Mouse (Mus musculus) lung, postnatal 0 days (tissue): ENCODE measurements around the gene Kctd2. TPM values are rescaled to one million over a fixed set of nuclear protein-coding genes. Genes with fewer than 3 reads are reported as not detected.
"Not testable (repeated sequence)": the region's sequence is repeated elsewhere in the genome, so short reads cannot be mapped to it uniquely, and the experiment has no call there.

Source experiments
- ATAC-seq: fragments of 200-750 bp; cut with Nextera tagmentation; 2 replicates; pipeline ENCODE4 v1.8.0; 2017; ENCODE audit warnings: moderate library complexity
- DNase-seq: peaks from one replicate; pipeline ENCODE4 v3.0.0-alpha.2; 2016; ENCODE audit warnings: low spot score
- H3K27ac ChIP-seq: fragments of 300-500 bp; sonication (generic); 2 replicates; pipeline ENCODE4 v1.5.1; 2014; ENCODE audit warnings: antibody characterized with exemption, mild to moderate bottlenecking, low read length, mixed read lengths
- H3K27me3 ChIP-seq: fragments of 300-500 bp; sonication (generic); replicated peaks from 2 replicates; pipeline ENCODE4 v1.6.1; 2014; ENCODE audit warnings: low read length, mixed read lengths; ENCODE audit not compliant: insufficient read depth
- H3K36me3 ChIP-seq: fragments of 300-500 bp; sonication (generic); 2 replicates; pipeline ENCODE4 v1.6.1; 2014; ENCODE audit warnings: low read length, mixed read lengths; ENCODE audit not compliant: insufficient read depth
- H3K4me1 ChIP-seq: fragments of 300-500 bp; sonication (generic); 2 replicates; pipeline ENCODE4 v1.6.1; 2014; ENCODE audit warnings: antibody characterized with exemption, low read depth, low read length, mixed read lengths; ENCODE audit not compliant: insufficient read depth
- H3K4me2 ChIP-seq: fragments of 300-500 bp; sonication (generic); replicated peaks from 2 replicates; pipeline ENCODE4 v1.6.1; 2014; ENCODE audit warnings: low read depth, mild to moderate bottlenecking, low read length, moderate library complexity, mixed read lengths
- H3K4me3 ChIP-seq: fragments of 300-500 bp; sonication (generic); 2 replicates; pipeline ENCODE4 v1.5.1; 2014; ENCODE audit warnings: low read depth, low read length
- H3K9ac ChIP-seq: fragments of 300-500 bp; sonication (generic); replicated peaks from 2 replicates; pipeline ENCODE4 v1.6.1; 2014; ENCODE audit warnings: low read depth, mild to moderate bottlenecking
- H3K9me3 ChIP-seq: fragments of 300-500 bp; sonication (generic); 2 replicates; pipeline ENCODE4 v1.6.1; 2016; ENCODE audit warnings: low read length, mixed read lengths
- CTCF ChIP-seq: IDR thresholded peaks from 2 replicates; pipeline ENCODE4 v1.5.1; 2016; ENCODE audit warnings: antibody characterized with exemption, mild to moderate bottlenecking
- EP300 ChIP-seq: IDR thresholded peaks from 2 replicates; pipeline ENCODE4 v1.6.1; 2016; ENCODE audit warnings: antibody characterized with exemption, mild to moderate bottlenecking, control low read depth
- WGBS: fragments of 180-500 bp; shearing (Covaris S2); extraction: QIAGEN DNeasy Blood & Tissue Kit; methylation state at CpG from one replicate; pipeline ENCODE4 v1.1.7; 2014; 5-methylcytosine and 5-hydroxymethylcytosine counted together
- microRNA-seq: library from miRNA; unstranded; fragments of <30 nt; microRNA quantifications from one replicate; pipeline ENCODE4, GENCODE M21; 2016
- polyA plus RNA-seq: library from polyadenylated mRNA; unstranded; fragments of >200 nt; fragmentation: Nextera tagmentation; extraction: Ambion mirVana; gene quantifications from 2 replicates; pipeline ENCODE4 v1.2.1, GENCODE M21; 2015

Gene Kctd2
- polyA plus RNA-seq, 1 experiment from 2014 or later = 18.6 TPM

- no peak overlapping the region for H3K9ac ChIP-seq
- H3K27me3 ChIP-seq = no peaks in the 10 kb centered on the region
- peak; percentile 99 for TF ChIP-seq CTCF
- peak; percentile 86 for TF ChIP-seq EP300
- H3K9me3 ChIP-seq = no peaks in the 10 kb centered on the region
- H3K4me1 ChIP-seq = peaks cover 4% of the 10 kb centered on the region; the same call in 1 of the 2 replicates
- ATAC-seq = peak; percentile 63
- H3K4me2 ChIP-seq = no peak overlapping the region
- H3K27ac ChIP-seq = peak overlapping the region; percentile 62; the same call in 1 of the 2 replicates
- DNase-seq = peak; percentile 91
- 16% methylated on average over 15 of the region's 15 CpGs for WGBS
- H3K4me3 ChIP-seq = no peak overlapping the region
- no peaks in the 10 kb centered on the region for H3K36me3 ChIP-seq
These were observed 53.8 kb downstream of the Kctd2 start for GRCm38 (mm10) chr11:115473626-115474275.

DNA sequence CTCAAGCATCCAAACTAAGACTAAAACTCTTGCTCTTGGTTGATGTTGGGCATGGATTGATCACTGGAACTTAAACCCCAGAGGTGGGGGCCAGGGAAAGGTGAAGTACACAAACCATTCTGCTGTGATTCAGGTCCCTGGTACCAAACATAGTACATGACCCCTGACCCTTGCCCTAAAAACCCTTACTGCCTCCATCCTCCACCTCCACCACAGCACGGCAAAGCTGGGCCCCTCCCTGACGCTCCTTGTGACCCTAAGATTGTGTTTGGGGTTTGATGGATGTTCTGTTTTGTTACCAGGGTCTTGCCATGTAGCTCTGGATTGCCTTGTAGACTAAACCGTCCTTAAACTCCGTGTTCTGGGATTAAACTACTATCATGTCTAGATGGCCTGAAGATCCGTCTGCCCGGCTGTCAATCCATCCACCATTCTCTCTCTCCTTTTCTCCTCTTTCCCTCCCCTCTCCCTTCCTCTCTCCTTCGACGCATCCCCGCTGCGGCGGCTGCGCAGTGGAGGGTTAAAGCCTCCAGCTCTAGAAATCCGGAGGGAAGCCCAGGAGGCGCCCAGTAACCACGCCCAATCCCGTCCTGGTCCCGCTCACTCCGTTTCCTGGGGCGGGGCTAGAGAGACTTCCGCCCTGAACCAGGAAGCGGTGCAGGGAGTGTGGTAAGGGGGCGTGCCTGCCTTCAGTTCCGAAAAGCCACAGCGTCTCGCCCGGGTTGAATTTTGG lies 55.3 kb downstream of the Kctd2 start, which contains the start of gene Armc7:
Armc7 (plus strand) TSS at position 643 of the 733 bp plus-strand sequence.
- WGBS = under 1% methylated on average over 26 of the region's 26 CpGs
- H3K27me3 ChIP-seq = no peaks in the 10 kb centered on the region
- H3K4me3 ChIP-seq = peak within 1 kb of the TSS; percentile 77
- H3K4me1 ChIP-seq = peaks cover 4% of the 10 kb centered on the region; the same call in 1 of the 2 replicates
- ATAC-seq (peak; percentile 97), DNase-seq (peak; percentile 98)
- H3K4me2 ChIP-seq = peak within 1 kb of the TSS; percentile 93
- no peaks in the 10 kb centered on the region for H3K36me3 ChIP-seq
- H3K27ac ChIP-seq = peak within 1 kb of the TSS; percentile 73
- TF ChIP-seq CTCF (no peak), EP300 (0 out of 2 replicates have a peak, but pooled peaks have one; percentile 13)
- H3K9me3 ChIP-seq = no peaks in the 10 kb centered on the region
- H3K9ac ChIP-seq = peak within 1 kb of the TSS; percentile 82

DNA sequence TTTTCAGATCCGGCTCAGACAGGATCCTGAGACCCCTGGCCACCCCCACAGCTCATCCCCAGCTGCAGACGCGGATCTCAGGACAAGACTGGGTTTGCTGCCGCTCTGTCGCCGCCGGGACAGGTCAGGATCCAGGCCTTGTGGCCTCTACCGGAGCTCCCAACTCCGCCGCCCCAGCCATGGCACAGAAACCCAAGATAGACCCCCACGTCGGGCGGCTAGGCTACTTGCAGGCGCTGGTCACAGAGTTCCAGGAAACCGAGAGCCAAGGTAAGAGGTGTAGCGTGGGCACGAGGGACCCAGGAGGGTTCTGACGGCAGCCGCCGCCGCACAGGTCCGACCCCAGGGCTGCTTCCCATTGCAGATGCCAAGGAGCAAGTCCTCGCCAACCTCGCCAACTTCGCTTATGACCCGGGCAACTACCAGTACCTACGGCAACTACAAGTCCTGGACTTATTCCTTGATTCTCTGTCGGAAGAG lies 55.9 kb downstream of the Kctd2 start:
- Histone ChIP-seq H3K27me3 (no peaks in the 10 kb centered on the region), H3K4me3 (peak overlapping the region; percentile 77), H3K36me3 (no peaks in the 10 kb centered on the region), H3K4me2 (peak overlapping the region; percentile 93), H3K27ac (peak overlapping the region; percentile 52; the same call in 1 of the 2 replicates), H3K4me1 (peaks cover 4% of the 10 kb centered on the region; the same call in 1 of the 2 replicates), H3K9ac (peak overlapping the region; percentile 82), H3K9me3 (no peaks in the 10 kb centered on the region)
- TF ChIP-seq CTCF = no peak
- no peak for TF ChIP-seq EP300
- under 1% methylated on average over 28 of the region's 28 CpGs for WGBS
- peak; percentile 6 for ATAC-seq
- DNase-seq = no peak

GRCm38 (mm10) chr11:115476630-115477029 lies 56.7 kb downstream of the Kctd2 start:
- ATAC-seq, H3K9me3 ChIP-seq, DNase-seq, H3K4me1 ChIP-seq, H3K27me3 ChIP-seq, H3K27ac ChIP-seq, H3K9ac ChIP-seq, H3K4me3 ChIP-seq, H3K36me3 ChIP-seq: not testable (repeated sequence)
- H3K4me2 ChIP-seq = peak overlapping the region; percentile 93; the same call in 1 of the 2 replicates
- WGBS = 76% methylated on average over 4 of the region's 4 CpGs

DNA sequence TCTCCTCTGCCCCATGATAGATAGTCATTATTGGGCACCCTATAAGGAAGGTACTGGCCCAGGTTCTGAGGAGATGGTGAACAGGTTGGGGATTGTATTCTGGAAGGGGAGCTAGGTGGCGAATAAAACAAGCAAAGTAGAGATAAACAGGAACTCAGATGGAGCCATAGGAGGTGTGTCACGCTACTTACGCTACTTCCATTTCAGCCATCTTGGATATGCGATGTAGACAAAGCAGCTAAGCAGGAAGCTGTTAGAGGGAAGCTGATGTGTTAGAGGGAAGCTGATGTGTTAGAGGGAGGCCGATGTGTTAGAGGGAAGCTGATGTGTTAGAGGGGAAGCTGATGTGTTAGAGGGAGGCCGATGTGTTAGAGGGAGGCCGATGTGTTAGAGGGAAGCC lies 57.5 kb downstream of the Kctd2 start:
- not testable (repeated sequence) for H3K9ac ChIP-seq, H3K4me1 ChIP-seq, H3K4me3 ChIP-seq, H3K9me3 ChIP-seq, H3K36me3 ChIP-seq, H3K4me2 ChIP-seq, H3K27ac ChIP-seq, ATAC-seq, H3K27me3 ChIP-seq
- DNase-seq = peak; percentile 41
- 73% methylated on average over 7 of the region's 7 CpGs for WGBS

GRCm38 (mm10) chr11:115478296-115478938 lies 58.5 kb downstream of the Kctd2 start:
- Histone ChIP-seq H3K4me1 (peaks cover 4% of the 10 kb centered on the region; the same call in 1 of the 2 replicates), H3K27ac (no peak overlapping the region), H3K9ac (no peak overlapping the region), H3K4me2 (no peak overlapping the region), H3K4me3 (no peak overlapping the region), H3K9me3 (no peaks in the 10 kb centered on the region), H3K27me3 (no peaks in the 10 kb centered on the region), H3K36me3 (no peaks in the 10 kb centered on the region)
- WGBS = 78% methylated on average over 9 of the region's 9 CpGs
- no peak for ATAC-seq
- DNase-seq = no peak
- no peak for TF ChIP-seq CTCF

Small RNA genes lying within 50 kb of the gene (microRNA-seq; reads per million reads assigned to microRNA genes)
- gene Mir3968 = not detected

Other genes with a start within 250 kb of the Kctd2 start
- 9.6 and 10.5 TPM in 2 replicates for gene Tmem104, start 232.6 kb upstream of the Kctd2 start, polyA plus RNA-seq
- 30.3 and 30.8 TPM in 2 replicates for gene Nat9, start 232.3 kb upstream of the Kctd2 start, polyA plus RNA-seq
- gene Grin2c, start 152.9 kb upstream of the Kctd2 start, polyA plus RNA-seq = 0.11 TPM in 2 replicates
- gene Fdxr, start 143.1 kb upstream of the Kctd2 start, polyA plus RNA-seq = 6.9 and 7.9 TPM in 2 replicates
- gene Fads6, start 122.5 kb upstream of the Kctd2 start, polyA plus RNA-seq = 0.17 and 0.24 TPM in 2 replicates
- gene Otop2, start 113.0 kb upstream of the Kctd2 start, polyA plus RNA-seq = not detected in 2 replicates
- not detected in 2 replicates for gene Ush1g, start 98.1 kb upstream of the Kctd2 start, polyA plus RNA-seq
- gene Otop3, start 85.4 kb upstream of the Kctd2 start, polyA plus RNA-seq = not detected in 2 replicates
- 16.0 and 17.9 TPM in 2 replicates for gene Hid1, start 52.4 kb upstream of the Kctd2 start, polyA plus RNA-seq
- 14.0 and 15.8 TPM in 2 replicates for gene Cdr2l, start 38.2 kb upstream of the Kctd2 start, polyA plus RNA-seq
- 154 and 180 TPM in 2 replicates for gene Mrpl58, start 16.4 kb upstream of the Kctd2 start, polyA plus RNA-seq
- 669 and 721 TPM in 2 replicates for gene Atp5h, start 166 bp upstream of the Kctd2 start, polyA plus RNA-seq
- not detected in 2 replicates for gene Trim80, start 20.4 kb downstream of the Kctd2 start, polyA plus RNA-seq
- gene Slc16a5, start 42.3 kb downstream of the Kctd2 start, polyA plus RNA-seq = 0.07 and 0.13 TPM in 2 replicates
- gene Armc7, start 55.5 kb downstream of the Kctd2 start, polyA plus RNA-seq = 6.4 and 9.0 TPM in 2 replicates
- gene Nt5c, start 71.7 kb downstream of the Kctd2 start, polyA plus RNA-seq = 102 and 109 TPM in 2 replicates
- gene Jpt1, start 94.3 kb downstream of the Kctd2 start, polyA plus RNA-seq = 195 and 201 TPM in 2 replicates
- gene Sumo2, start 116.1 kb downstream of the Kctd2 start, polyA plus RNA-seq = 546 and 580 TPM in 2 replicates
- gene Nup85, start 144.3 kb downstream of the Kctd2 start, polyA plus RNA-seq = 38.4 and 44.2 TPM in 2 replicates
- gene Mrps7, start 183.8 kb downstream of the Kctd2 start, polyA plus RNA-seq = 47.4 and 49.2 TPM in 2 replicates
- 6.8 and 8.1 TPM in 2 replicates for gene Gga3, start 183.9 kb downstream of the Kctd2 start, polyA plus RNA-seq
- 74.7 and 78.6 TPM in 2 replicates for gene Mif4gd, start 192.8 kb downstream of the Kctd2 start, polyA plus RNA-seq
- 18.9 and 19.5 TPM in 2 replicates for gene Slc25a19, start 208.2 kb downstream of the Kctd2 start, polyA plus RNA-seq